Mouse (Mus musculus): ENCODE results near the gene Nlgn1.

GRCm38 (mm10) chr3:25675069-25675468, 657.2 kb downstream of the Nlgn1 start:
- TF ChIP-seq CTCF (conservative IDR thresholded peaks at IDR 0.05; ENCODE audit: low read length) (peak; percentile 83), NANOG (IDR thresholded peaks at IDR 0.05; ENCODE audit: borderline replicate concordance, low read length) (no peak), POU5F1 (IDR thresholded peaks at IDR 0.05; ENCODE audit: borderline replicate concordance, low read length) (no peak)
